Mouse (Mus musculus): ENCODE measurements around the gene Lrp5. TPM values are rescaled to one million over a fixed set of nuclear protein-coding genes. Genes with fewer than 3 reads are reported as not detected.

Lrp5 gene
- total and polyA plus RNA-seq, 3 experiments = 16.1 to 31.9 TPM; not detected in 1

GRCm38 (mm10) chr19:3630486-3630885 is 55.9 kb downstream of the Lrp5 start:
- Histone ChIP-seq H3K27me3 (ENCODE audit: control insufficient read depth in 1 of 2, insufficient read depth in 2 of 2, low read length in 2 of 2) (no peaks in the 10 kb centered on the region), H3K4me1 (ENCODE audit: control insufficient read depth in 1 of 2, insufficient read depth in 2 of 2, low read length in 2 of 2) (peaks cover 5 to 10% of the 10 kb centered on the region in 2 experiments), H3K9ac (ENCODE audit: control insufficient read depth, low read depth, low read length, poor library complexity, severe bottlenecking) (no peak overlapping the region), H3K9me3 (replicated peaks; ENCODE audit: insufficient read depth, low read length) (no peaks in the 10 kb centered on the region), H3K27ac (ENCODE audit: control insufficient read depth, low read depth, low read length) (no peak overlapping the region), H3K4me3 (ENCODE audit: control insufficient read depth in 1 of 2, insufficient read depth in 1 of 2, low read depth in 2 of 2, low read length in 2 of 2) (no peak overlapping the region), H3K79me2 (ENCODE audit: control insufficient read depth, insufficient read depth, low read length, poor library complexity) (no peaks in the 10 kb centered on the region), H3K36me3 (ENCODE audit: control insufficient read depth in 1 of 2, insufficient read depth in 2 of 2, low read length in 2 of 2) (peaks cover 0 to 5% of the 10 kb centered on the region in 2 experiments; a peak in 2 of 4 replicates)
- DNase-seq (ENCODE audit: low read depth, low spot score) = no peak
- TF ChIP-seq KAT2A (conservative IDR thresholded peaks at IDR 0.05; ENCODE audit: low read depth, low read length) = no peak
- no peak for TF ChIP-seq MAX (IDR thresholded peaks at IDR 0.05; ENCODE audit: low read length)
- no peak for TF ChIP-seq BHLHE40 (IDR thresholded peaks at IDR 0.05; ENCODE audit: borderline replicate concordance, low read depth, low read length)
- TF ChIP-seq ETS1 (IDR thresholded peaks at IDR 0.05; ENCODE audit: low read depth, low read length) = no peak
- no peak for TF ChIP-seq GABPA (IDR thresholded peaks at IDR 0.05; ENCODE audit: low read depth, low read length)
- no peak for TF ChIP-seq MYC (IDR thresholded peaks at IDR 0.05; ENCODE audit: low read depth, low read length)

- Histone ChIP-seq H3K79me2 (ENCODE audit: control insufficient read depth, insufficient read depth, low read length, poor library complexity) (no peaks in the 10 kb centered on the region), H3K36me3 (ENCODE audit: control insufficient read depth in 1 of 2, insufficient read depth in 2 of 2, low read length in 2 of 2) (peaks cover 0 to under 1% of the 10 kb centered on the region in 2 experiments; a peak in 2 of 4 replicates), H3K27me3 (ENCODE audit: control insufficient read depth in 1 of 2, insufficient read depth in 2 of 2, low read length in 2 of 2) (no peaks in the 10 kb centered on the region), H3K4me1 (ENCODE audit: control insufficient read depth in 1 of 2, insufficient read depth in 2 of 2, low read length in 2 of 2) (peaks cover 2 to 6% of the 10 kb centered on the region in 2 experiments), H3K27ac (ENCODE audit: control insufficient read depth, low read depth, low read length) (no peak overlapping the region), H3K4me3 (ENCODE audit: control insufficient read depth in 1 of 2, insufficient read depth in 1 of 2, low read depth in 2 of 2, low read length in 2 of 2) (no peak overlapping the region), H3K9me3 (replicated peaks; ENCODE audit: insufficient read depth, low read length) (no peaks in the 10 kb centered on the region), H3K9ac (ENCODE audit: control insufficient read depth, low read depth, low read length, poor library complexity, severe bottlenecking) (no peak overlapping the region)
- no peak for DNase-seq (ENCODE audit: low read depth, low spot score)
- TF ChIP-seq ZKSCAN1 (IDR thresholded peaks at IDR 0.05; ENCODE audit: low read depth, low read length) (no peak), ETS1 (IDR thresholded peaks at IDR 0.05; ENCODE audit: low read depth, low read length) (no peak), MYB (IDR thresholded peaks at IDR 0.05; ENCODE audit: low read depth, low read length) (no peak), HCFC1 (IDR thresholded peaks at IDR 0.05; ENCODE audit: low read depth, low read length) (no peak), GABPA (IDR thresholded peaks at IDR 0.05; ENCODE audit: low read depth, low read length) (no peak), ZC3H11A (IDR thresholded peaks at IDR 0.05; ENCODE audit: low read depth, low read length) (no peak), MEF2A (IDR thresholded peaks at IDR 0.05; ENCODE audit: extremely low read depth, insufficient replicate concordance, low read depth, low read length, poor library complexity, severe bottlenecking) (no peak)
These were observed 56.3 kb downstream of the Lrp5 start for GRCm38 (mm10) chr19:3630027-3630426.

- no peaks in the 10 kb centered on the region for H3K36me3 ChIP-seq (ENCODE audit: control insufficient read depth in 1 of 2, insufficient read depth in 2 of 2, low read length in 2 of 2)
These were observed 58.1 kb downstream of the Lrp5 start for GRCm38 (mm10) chr19:3628223-3628622.

More at GRCm38 (mm10) chr19:3628223-3628622, 58.1 kb downstream of the Lrp5 start:
- H3K79me2 ChIP-seq (ENCODE audit: control insufficient read depth, insufficient read depth, low read length, poor library complexity) = no peaks in the 10 kb centered on the region
- no peak for DNase-seq (ENCODE audit: low read depth, low spot score)
- TF ChIP-seq MAZ (IDR thresholded peaks at IDR 0.05; ENCODE audit: low read depth, low read length) (no peak), BHLHE40 (IDR thresholded peaks at IDR 0.05; ENCODE audit: borderline replicate concordance, low read depth, low read length) (no peak), SMC3 (IDR thresholded peaks at IDR 0.05; ENCODE audit: low read depth, low read length) (no peak), RCOR1 (IDR thresholded peaks at IDR 0.05; ENCODE audit: low read depth, low read length) (no peak), HCFC1 (IDR thresholded peaks at IDR 0.05; ENCODE audit: low read depth, low read length) (no peak), ZNF384 (IDR thresholded peaks at IDR 0.05; ENCODE audit: low read depth, low read length) (no peak), MAX (IDR thresholded peaks at IDR 0.05; ENCODE audit: low read length) (no peak), POLR2AphosphoS5 (IDR thresholded peaks at IDR 0.05; ENCODE audit: borderline replicate concordance, low read depth, low read length) (no peak), NRF1 (IDR thresholded peaks at IDR 0.05; ENCODE audit: insufficient read depth, low read depth, low read length, poor library complexity, severe bottlenecking) (no peak), RAD21 (IDR thresholded peaks at IDR 0.05; ENCODE audit: low read depth, low read length) (no peak), MAFK (IDR thresholded peaks at IDR 0.05; ENCODE audit: borderline replicate concordance, low read depth, low read length) (no peak), MXI1 (IDR thresholded peaks at IDR 0.05; ENCODE audit: low read depth, low read length) (no peak), ZKSCAN1 (IDR thresholded peaks at IDR 0.05; ENCODE audit: low read depth, low read length) (no peak), USF2 (IDR thresholded peaks at IDR 0.05; ENCODE audit: borderline replicate concordance in 1 of 2, insufficient read depth in 1 of 2, low read depth in 1 of 2, low read length in 2 of 2) (no peak), ELF1 (IDR thresholded peaks at IDR 0.05; ENCODE audit: low read depth, low read length) (no peak), TCF12 (IDR thresholded peaks at IDR 0.05; ENCODE audit: low read depth, low read length) (no peak)
- no peak overlapping the region for H3K4me3 ChIP-seq (ENCODE audit: control insufficient read depth in 1 of 2, insufficient read depth in 1 of 2, low read depth in 2 of 2, low read length in 2 of 2)
- H3K4me1 ChIP-seq (ENCODE audit: control insufficient read depth in 1 of 2, insufficient read depth in 2 of 2, low read length in 2 of 2) = no peaks in the 10 kb centered on the region
- H3K27me3 ChIP-seq (ENCODE audit: control insufficient read depth in 1 of 2, insufficient read depth in 2 of 2, low read length in 2 of 2) = no peaks in the 10 kb centered on the region
- H3K27ac ChIP-seq (ENCODE audit: control insufficient read depth, low read depth, low read length) = no peak overlapping the region
- no peak overlapping the region for H3K9ac ChIP-seq (ENCODE audit: control insufficient read depth, low read depth, low read length, poor library complexity, severe bottlenecking)
- no peaks in the 10 kb centered on the region for H3K9me3 ChIP-seq (replicated peaks; ENCODE audit: insufficient read depth, low read length)

Measured in MEL (cell line).